Mouse (Mus musculus) monocyte, adult 5-6 weeks (primary cell): Measurements from ENCODE around the gene Sdc1. TPM values are rescaled to one million over a fixed set of nuclear protein-coding genes. Genes with fewer than 3 reads are reported as not detected.
A peak's percentile ranks its signal among the peaks of the same experiment; 100 is the strongest.

Experiments used
- ATAC-seq: fragments of 153-309, 156-312 bp; replicated peaks from 2 replicates; pipeline ENCODE4 v1.8.0; 2017; ENCODE audit warnings: mild to moderate bottlenecking; ENCODE audit not compliant: low TSS enrichment, insufficient number of reproducible peaks, severe bottlenecking, poor library complexity, low FRiP score
- total RNA-seq: library from RNA; stranded (forward); fragments of 200-1000, 200-491, 200-594 nt; gene quantifications from 3 replicates; pipeline ENCODE4 v1.2.3, GENCODE M21; 2017

Gene Sdc1
- total RNA-seq, 1 experiment from 2014 or later: 5.4 TPM

DNA sequence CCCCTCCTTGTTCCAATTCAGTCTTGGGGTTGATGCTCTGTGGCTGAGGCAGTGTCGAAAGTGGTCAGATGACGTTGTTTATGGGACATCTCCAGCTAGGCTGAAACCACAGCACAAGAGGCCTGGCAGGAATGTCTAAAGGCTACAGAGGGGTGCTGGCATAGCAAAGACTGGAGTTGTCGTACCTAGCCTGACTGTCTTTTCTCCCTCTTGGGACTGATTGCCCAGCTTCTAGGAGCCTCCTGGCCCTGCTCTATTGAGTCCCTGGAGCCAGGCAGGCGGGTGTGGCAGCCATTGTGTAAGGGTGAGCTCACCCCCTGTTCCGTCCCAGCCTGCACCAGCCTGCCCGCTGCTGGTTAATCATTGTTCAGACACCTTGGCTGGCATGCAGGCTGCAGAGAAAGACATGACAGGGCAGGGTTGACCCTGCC, 40.3 kb downstream of the Sdc1 start:
- 0 out of 2 replicates have a peak, but pooled peaks have one; percentile 20 for ATAC-seq

DNA sequence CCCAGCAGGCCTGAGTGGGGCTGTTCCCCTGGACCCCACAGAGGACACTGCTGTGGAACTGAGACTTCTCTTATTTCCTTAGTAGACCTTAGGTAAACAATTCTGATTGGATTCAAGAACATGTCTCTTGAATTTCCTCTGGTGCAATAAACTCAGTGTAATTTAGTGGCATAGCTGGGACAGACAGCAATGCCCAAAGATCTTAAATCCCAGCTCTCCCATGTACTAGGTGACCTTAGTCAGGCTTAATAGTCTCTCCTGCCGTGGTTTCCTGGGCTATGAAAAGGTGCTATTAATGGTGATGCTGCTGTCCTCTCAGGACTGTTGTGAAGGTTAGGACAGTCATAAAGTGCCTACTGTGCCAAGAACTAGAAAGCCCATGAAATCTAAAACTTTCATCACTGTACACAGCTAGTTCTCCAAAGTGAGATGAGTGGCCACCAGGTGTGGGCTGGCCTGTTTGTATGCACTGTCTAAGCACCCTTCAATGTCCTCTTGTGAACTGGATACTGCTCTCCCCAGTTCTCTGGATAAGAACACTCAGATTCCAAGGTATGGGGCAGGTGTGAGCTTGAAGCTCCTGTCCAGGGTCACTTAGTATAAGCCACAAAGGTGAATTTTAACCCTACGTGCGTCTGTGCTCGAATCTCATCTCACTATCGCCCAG, 40.9 kb downstream of the Sdc1 start:
- ATAC-seq: no peak

DNA sequence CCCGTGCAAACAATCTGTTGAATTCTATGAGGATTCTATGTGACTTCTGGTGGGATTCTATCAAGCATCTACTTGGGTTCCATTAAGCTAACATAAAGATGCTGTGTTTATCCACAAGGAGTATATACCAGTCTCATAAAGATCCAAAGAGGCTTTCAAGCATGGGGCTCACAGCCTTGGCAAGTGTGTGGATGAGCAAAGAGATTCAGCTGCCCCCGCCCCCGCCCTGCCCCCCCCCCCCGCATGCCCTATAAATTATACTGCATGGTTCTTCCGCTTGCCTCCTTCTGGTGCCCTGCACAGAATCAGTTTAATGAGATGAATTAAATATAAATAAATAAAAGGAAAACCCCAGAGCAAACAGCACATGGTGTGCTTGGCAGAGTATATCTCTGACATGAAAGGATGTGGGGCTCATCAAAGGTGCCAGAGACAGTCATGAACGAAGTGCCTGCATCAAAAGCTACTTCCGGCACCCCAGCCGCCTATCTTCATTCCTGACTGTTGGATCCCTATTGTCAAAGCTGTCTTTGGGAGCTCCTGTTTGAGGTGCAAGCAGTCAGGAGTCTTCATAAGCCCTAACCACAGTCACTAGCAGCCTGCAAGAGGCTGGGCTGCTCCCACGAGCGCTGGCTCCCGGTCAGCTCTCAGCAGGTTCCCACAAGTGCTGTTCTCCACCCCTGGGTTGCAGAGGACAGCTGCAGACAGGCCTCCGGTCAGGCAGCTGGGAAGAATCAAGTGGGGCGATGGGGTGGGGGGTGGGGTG, 46.5 kb downstream of the Sdc1 start:
- ATAC-seq: no peak

DNA sequence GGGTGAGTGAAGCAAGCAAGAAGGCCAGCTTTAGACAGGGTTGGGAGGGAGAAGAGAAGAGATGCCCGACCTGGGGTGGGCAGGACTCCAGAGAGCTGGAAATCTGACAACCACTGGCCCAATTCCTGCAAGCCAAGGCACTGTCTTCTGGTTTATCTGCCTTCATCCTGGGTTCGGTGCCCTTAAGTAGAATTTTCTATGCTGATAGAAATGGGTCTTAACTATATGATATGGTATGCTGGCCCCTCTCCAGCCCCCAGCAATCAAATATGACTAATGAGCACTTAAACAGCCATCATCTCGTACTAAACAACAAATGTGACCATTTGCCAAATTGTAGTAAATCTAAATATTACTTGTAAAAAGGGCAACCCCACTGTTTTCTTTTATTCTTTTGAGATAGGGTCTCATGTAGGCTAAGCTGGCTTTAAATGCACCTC, 47.1 kb downstream of the Sdc1 start:
- no peak for ATAC-seq

DNA sequence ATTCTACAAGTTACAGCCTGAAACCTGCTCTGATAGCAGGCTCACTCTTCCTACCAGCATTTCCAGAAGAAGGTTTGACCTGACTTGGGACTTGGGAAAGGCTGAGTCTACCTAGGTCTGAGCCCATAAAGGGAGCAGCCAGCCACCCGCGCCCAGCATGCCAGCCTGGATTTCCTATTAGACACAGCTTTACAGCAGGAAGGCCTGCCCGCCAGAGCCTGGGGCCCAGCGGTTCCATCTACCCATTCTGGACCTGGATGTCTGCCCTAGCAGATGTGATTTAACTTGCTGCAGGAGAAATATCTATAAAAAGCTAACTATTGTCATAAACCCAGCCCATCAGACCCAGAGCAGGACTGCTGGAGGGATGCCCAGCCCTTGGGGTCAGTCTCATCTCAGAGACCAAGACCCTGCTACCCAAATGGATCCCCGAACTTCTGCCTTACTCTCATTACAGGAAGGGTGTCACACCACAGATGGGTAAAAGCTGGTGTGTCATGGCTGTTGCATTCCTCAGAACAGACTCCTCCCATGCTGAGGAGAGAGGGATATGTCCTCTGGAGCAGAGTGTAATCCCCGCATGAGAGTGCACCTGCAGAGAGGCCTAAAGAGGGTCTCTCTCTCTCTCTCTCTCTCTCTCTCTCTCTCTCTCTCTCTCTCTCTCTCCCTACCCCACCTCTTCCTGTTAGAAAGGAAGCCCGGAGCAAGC, 54.0 kb downstream of the Sdc1 start:
- no peak for ATAC-seq

DNA sequence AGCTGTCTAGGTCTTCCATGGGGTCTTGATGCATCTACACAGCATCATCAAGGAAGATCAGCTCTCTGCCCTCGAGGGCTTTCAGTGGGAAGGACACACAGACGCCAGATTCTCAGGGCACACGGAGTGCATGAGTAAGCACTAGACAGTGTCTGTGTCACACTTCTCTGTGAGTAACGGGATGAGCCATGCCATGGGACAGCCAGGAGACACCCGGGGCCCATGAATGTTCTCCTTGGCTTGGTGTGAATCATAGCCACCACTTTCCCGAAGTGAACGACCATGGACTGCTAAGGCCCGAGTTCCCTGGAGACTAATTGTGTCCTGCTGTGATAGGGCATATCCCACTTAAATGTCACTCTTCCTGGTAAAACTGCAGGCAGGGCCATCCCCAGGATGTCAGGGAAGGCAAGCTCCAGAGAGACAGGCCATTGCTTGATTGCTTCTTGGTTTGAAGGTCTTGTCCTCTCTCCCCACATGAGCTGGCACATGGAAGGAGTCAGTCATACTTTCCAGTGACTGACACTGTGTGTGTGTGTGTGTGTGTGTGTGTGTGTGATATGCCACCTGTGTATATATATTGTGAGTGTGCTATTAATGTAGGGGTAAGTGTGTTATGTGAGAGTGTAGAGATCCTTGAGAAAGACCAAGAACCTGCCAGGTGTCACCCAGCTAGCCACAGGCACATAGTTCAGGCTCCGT, 56.0 kb downstream of the Sdc1 start:
- no peak for ATAC-seq

DNA sequence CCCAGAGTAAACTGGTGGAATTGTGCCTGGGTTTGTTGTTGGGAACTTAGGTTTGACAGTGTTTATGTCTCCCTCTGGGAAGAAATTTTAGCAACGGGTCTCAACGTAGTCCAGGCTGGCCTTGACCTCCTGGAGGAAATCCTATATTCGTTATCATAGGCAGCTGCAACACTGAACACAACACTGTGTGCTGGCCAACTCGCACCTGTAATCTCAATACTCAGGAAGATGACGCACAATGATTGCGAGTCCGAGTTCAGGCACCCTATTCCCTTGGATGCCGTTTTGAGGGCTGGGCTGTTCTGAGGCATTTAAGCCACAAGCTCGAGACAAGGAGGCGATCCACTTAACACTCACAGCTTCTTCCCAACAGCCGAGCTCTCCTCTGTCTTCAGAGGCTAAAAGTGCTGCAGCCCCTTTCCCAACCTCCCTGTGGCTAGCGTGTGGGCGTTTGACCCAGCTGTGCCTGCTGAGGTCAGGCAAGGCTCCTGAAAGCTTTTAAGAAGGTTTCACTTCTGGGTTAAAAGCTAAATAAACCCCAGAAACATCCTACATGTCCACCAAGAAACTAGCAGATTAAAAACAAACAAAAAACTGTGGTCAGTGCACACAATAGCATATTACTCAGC, 58.0 kb downstream of the Sdc1 start:
- no peak for ATAC-seq

DNA sequence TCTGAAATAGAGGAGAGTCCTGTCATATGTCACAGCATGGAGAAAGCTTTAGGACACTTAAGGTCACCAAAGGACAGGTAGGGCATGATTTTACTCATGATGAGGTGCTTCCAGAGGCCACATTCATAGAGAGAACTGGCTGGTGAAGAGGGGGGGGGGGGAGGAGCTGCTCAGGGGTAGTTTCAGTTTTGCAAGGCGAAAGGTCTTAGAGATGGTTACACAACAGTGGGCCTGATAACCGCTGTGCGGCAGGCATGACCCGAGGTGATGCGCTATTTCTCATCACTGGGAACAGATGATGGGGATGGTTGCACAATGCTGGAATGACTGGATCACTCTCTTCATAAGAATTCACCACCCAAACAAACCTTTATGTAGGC, 58.5 kb downstream of the Sdc1 start:
- ATAC-seq: peak; percentile 51; the same call in 1 of the 2 replicates

DNA sequence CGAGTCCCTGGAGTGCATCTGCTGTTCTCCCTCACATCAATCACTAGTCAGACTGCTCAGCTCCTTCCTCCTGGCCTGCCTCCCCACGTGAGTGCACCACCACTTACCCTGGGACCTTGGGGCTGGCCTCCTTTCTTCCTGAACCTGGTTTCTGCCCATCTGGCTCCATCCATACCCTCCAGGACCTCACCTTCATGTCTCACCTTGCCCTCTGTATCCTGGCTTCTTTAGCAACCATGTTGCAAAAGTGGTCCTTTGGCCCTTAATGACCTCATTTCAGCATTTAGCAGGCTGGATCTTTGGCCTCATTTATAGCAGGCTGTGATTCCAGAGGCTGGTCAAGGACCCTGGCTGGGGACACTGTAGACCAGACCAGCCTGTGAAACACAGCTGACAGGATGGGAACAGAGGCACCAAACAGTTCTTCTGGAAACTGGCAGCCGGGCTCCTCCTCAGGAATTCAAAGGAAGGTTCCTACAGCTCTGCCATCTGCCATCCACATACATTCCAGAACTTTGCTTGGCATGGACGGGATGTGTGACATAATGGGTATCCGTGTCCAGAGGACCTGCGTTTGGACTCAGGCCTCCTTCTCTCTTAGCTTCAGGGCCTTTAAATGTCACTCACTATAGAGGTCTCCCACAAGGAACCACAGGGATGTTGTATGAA, 60.0 kb downstream of the Sdc1 start:
- no peak for ATAC-seq

DNA sequence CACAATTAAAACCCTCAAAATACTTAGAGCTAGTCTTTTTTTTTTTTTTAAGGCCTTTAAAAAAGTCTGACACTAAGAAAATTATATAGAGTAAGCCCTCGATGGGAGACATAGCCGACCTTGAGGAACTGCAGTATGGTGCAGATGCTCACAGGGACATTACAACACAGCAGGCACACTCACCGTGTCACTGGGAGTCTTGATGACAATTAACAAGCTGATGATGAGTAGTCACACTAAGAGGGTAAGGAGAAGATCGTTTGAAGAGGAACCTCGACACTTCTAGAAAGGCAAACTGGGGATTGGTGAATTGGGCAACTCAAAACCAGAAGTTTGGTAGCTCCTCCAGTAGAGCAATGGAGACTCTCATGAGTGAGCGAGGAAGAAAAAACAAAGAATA, 60.6 kb downstream of the Sdc1 start:
- peak; percentile 76 for ATAC-seq

DNA sequence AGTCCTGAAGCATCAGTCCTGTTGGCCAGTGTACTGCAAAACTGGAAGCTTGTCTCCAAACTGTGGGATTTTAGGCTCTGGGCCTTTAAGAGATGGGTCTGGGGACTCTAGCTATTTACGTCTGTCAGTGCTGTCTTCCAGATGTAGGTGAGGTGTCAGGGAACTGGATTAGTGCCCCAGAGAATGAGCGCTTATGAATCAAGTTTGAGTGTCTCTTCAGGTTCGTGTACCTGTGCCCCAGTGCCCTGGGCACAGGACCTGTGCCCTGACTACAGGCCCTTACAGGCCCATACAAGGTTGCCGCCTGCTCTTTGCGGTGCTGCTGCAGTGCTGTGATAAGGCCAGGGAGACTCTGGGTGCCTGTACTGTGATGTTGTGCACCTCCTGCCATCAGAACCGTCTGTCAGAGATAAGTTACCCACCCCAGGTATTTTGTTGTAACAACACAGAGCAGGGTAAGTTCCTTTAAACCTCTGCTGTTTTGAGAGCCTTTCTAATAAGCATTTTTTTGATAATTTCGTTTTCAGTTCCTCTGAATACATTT, 69.7 kb downstream of the Sdc1 start:
- no peak for ATAC-seq

DNA sequence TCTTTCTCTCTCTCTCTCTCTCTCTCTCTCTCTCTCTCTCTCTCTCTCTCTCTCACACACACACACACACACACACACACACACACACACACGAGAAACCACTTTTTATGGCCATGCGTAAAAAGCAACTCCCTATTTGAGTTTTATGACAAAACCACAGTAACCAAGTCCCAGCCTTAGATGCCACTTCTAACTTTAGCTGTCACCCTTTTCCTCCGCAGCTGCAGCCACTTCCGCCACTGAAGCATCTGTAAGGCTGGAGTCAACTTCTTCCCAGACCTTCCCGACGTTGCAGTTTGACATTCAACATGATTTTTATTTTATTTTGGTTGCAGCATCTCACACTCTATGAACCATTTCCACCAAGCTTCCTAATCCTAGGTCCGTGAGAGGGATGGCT, 71.6 kb downstream of the Sdc1 start:
- no peak for ATAC-seq

Other genes with a start within 250 kb of the Sdc1 start
- gene Slc7a15, start 172.3 kb upstream of the Sdc1 start, total RNA-seq: not detected in 3 replicates
- 129 to 201 TPM (median 138 TPM) in 3 replicates for gene Pum2, start 97.2 kb upstream of the Sdc1 start, total RNA-seq
- gene Laptm4a, start 150.3 kb downstream of the Sdc1 start, total RNA-seq: 314 to 883 TPM (median 672 TPM) in 3 replicates
- gene Matn3, start 176.6 kb downstream of the Sdc1 start, total RNA-seq: not detected in 3 replicates
- 0.67 to 1.3 TPM (median 1.2 TPM) in 3 replicates for gene Wdr35, start 202.6 kb downstream of the Sdc1 start, total RNA-seq